Mouse (Mus musculus): Measurements from ENCODE around the gene Mgp. TPM values are rescaled to one million over a fixed set of nuclear protein-coding genes. Genes with fewer than 3 reads are reported as not detected.

Gene Mgp
- polyA plus RNA-seq (2014; fragmentation: Nextera tagmentation; extraction: Ambion mirVana), result 9.2 and 11.7 TPM in 2 replicates

- H3K4me1 ChIP-seq (replicated peaks; ENCODE audit: control insufficient read depth, insufficient read depth, low read length), result peaks cover 4% of the 10 kb centered on the region; the same call in 1 of the 2 replicates
- no peak for DNase-seq (ENCODE audit: low spot score)
- H3K36me3 ChIP-seq (replicated peaks; ENCODE audit: control insufficient read depth, insufficient read depth), result no peaks in the 10 kb centered on the region
- 58% methylated on average over 9 of the region's 9 CpGs for WGBS
- H3K9ac ChIP-seq, result no peak within 1 kb of the TSS
- ATAC-seq (ENCODE audit: low FRiP score), result no peak
- no peaks in the 10 kb centered on the region for H3K9me3 ChIP-seq (ENCODE audit: control insufficient read depth, low read length)
- H3K4me3 ChIP-seq (replicated peaks; ENCODE audit: low read length), result no peak within 1 kb of the TSS
- H3K27ac ChIP-seq, result no peak within 1 kb of the TSS
- no peaks in the 10 kb centered on the region for H3K27me3 ChIP-seq (ENCODE audit: control insufficient read depth, insufficient read depth, low read length)
- no peak within 1 kb of the TSS for H3K4me2 ChIP-seq (replicated peaks)
Measured at GRCm38 (mm10) chr6:136875670-136876069, at the start of gene Mgp. Mgp (minus strand) TSS chr6:136875823.

- Histone ChIP-seq H3K9ac (no peak overlapping the region), H3K9me3 (ENCODE audit: control insufficient read depth, low read length) (no peaks in the 10 kb centered on the region), H3K4me2 (replicated peaks) (no peak overlapping the region), H3K36me3 (replicated peaks; ENCODE audit: control insufficient read depth, insufficient read depth) (no peaks in the 10 kb centered on the region), H3K27me3 (ENCODE audit: control insufficient read depth, insufficient read depth, low read length) (no peaks in the 10 kb centered on the region), H3K27ac (no peak overlapping the region), H3K4me3 (replicated peaks; ENCODE audit: low read length) (no peak overlapping the region), H3K4me1 (replicated peaks; ENCODE audit: control insufficient read depth, insufficient read depth, low read length) (no peaks in the 10 kb centered on the region)
- ATAC-seq (ENCODE audit: low FRiP score), result no peak
- DNase-seq (ENCODE audit: low spot score), result no peak
- 82% methylated on average over 8 of the region's 8 CpGs for WGBS
Measured at GRCm38 (mm10) chr6:136925049-136925448, 49.4 kb upstream of the Mgp start.

- WGBS, result 90% methylated on average over 8 of the region's 8 CpGs
- Histone ChIP-seq H3K36me3 (replicated peaks; ENCODE audit: control insufficient read depth, insufficient read depth) (no peaks in the 10 kb centered on the region), H3K4me2 (replicated peaks) (no peak within 1 kb of the TSS), H3K27me3 (ENCODE audit: control insufficient read depth, insufficient read depth, low read length) (no peaks in the 10 kb centered on the region), H3K27ac (no peak within 1 kb of the TSS), H3K4me1 (replicated peaks; ENCODE audit: control insufficient read depth, insufficient read depth, low read length) (no peaks in the 10 kb centered on the region), H3K4me3 (replicated peaks; ENCODE audit: low read length) (no peak within 1 kb of the TSS), H3K9ac (no peak within 1 kb of the TSS), H3K9me3 (ENCODE audit: control insufficient read depth, low read length) (no peaks in the 10 kb centered on the region)
- DNase-seq (ENCODE audit: low spot score) (no peak), ATAC-seq (ENCODE audit: low FRiP score) (no peak)
Measured at GRCm38 (mm10) chr6:136923532-136923931, 47.9 kb upstream of the Mgp start, which contains the start of gene Pde6h. Pde6h (plus strand) TSS chr6:136923832.

- Histone ChIP-seq H3K4me1 (replicated peaks; ENCODE audit: control insufficient read depth, insufficient read depth, low read length) (no peaks in the 10 kb centered on the region), H3K9me3 (ENCODE audit: control insufficient read depth, low read length) (no peaks in the 10 kb centered on the region), H3K9ac (no peak overlapping the region), H3K27me3 (ENCODE audit: control insufficient read depth, insufficient read depth, low read length) (no peaks in the 10 kb centered on the region), H3K36me3 (replicated peaks; ENCODE audit: control insufficient read depth, insufficient read depth) (no peaks in the 10 kb centered on the region), H3K27ac (no peak overlapping the region), H3K4me2 (replicated peaks) (no peak overlapping the region), H3K4me3 (replicated peaks; ENCODE audit: low read length) (no peak overlapping the region)
- 86% methylated on average over 7 of the region's 7 CpGs for WGBS
- no peak for DNase-seq (ENCODE audit: low spot score)
- no peak for ATAC-seq (ENCODE audit: low FRiP score)
Measured at GRCm38 (mm10) chr6:136922871-136923270, 47.2 kb upstream of the Mgp start.

- Histone ChIP-seq H3K36me3 (replicated peaks; ENCODE audit: control insufficient read depth, insufficient read depth) (no peaks in the 10 kb centered on the region), H3K4me2 (replicated peaks) (no peak within 1 kb of the TSS), H3K27me3 (ENCODE audit: control insufficient read depth, insufficient read depth, low read length) (no peaks in the 10 kb centered on the region), H3K4me1 (replicated peaks; ENCODE audit: control insufficient read depth, insufficient read depth, low read length) (no peaks in the 10 kb centered on the region), H3K9me3 (ENCODE audit: control insufficient read depth, low read length) (no peaks in the 10 kb centered on the region), H3K4me3 (replicated peaks; ENCODE audit: low read length) (no peak within 1 kb of the TSS), H3K27ac (no peak within 1 kb of the TSS), H3K9ac (no peak within 1 kb of the TSS)
- ATAC-seq (ENCODE audit: low FRiP score) (no peak), DNase-seq (ENCODE audit: low spot score) (no peak)
- WGBS, result 85% methylated on average over 5 of the region's 5 CpGs
Measured at GRCm38 (mm10) chr6:136922080-136922479, 46.5 kb upstream of the Mgp start, which contains the start of gene Erp27. Erp27 (minus strand) TSS chr6:136922180.

GRCm38 (mm10) chr6:136921601-136922000, 46.0 kb upstream of the Mgp start:
- H3K9me3 ChIP-seq (ENCODE audit: control insufficient read depth, low read length), result no peaks in the 10 kb centered on the region
- no peak overlapping the region for H3K27ac ChIP-seq
- 79% methylated on average over 7 of the region's 7 CpGs for WGBS
- H3K9ac ChIP-seq, result no peak overlapping the region
- no peak overlapping the region for H3K4me2 ChIP-seq (replicated peaks)
- no peaks in the 10 kb centered on the region for H3K27me3 ChIP-seq (ENCODE audit: control insufficient read depth, insufficient read depth, low read length)
- no peaks in the 10 kb centered on the region for H3K4me1 ChIP-seq (replicated peaks; ENCODE audit: control insufficient read depth, insufficient read depth, low read length)
- no peak overlapping the region for H3K4me3 ChIP-seq (replicated peaks; ENCODE audit: low read length)
- no peak for DNase-seq (ENCODE audit: low spot score)
- ATAC-seq (ENCODE audit: low FRiP score), result no peak
- no peaks in the 10 kb centered on the region for H3K36me3 ChIP-seq (replicated peaks; ENCODE audit: control insufficient read depth, insufficient read depth)

GRCm38 (mm10) chr6:136920320-136921257, 45.0 kb upstream of the Mgp start:
- no peak overlapping the region for H3K4me3 ChIP-seq (replicated peaks; ENCODE audit: low read length)
- H3K36me3 ChIP-seq (replicated peaks; ENCODE audit: control insufficient read depth, insufficient read depth), result no peaks in the 10 kb centered on the region
- DNase-seq (ENCODE audit: low spot score) (peak; percentile 85), ATAC-seq (ENCODE audit: low FRiP score) (no peak)
- H3K9ac ChIP-seq, result no peak overlapping the region
- no peak overlapping the region for H3K27ac ChIP-seq
- no peaks in the 10 kb centered on the region for H3K9me3 ChIP-seq (ENCODE audit: control insufficient read depth, low read length)
- H3K4me2 ChIP-seq (replicated peaks), result no peak overlapping the region
- no peaks in the 10 kb centered on the region for H3K27me3 ChIP-seq (ENCODE audit: control insufficient read depth, insufficient read depth, low read length)
- WGBS, result 46% methylated on average over 16 of the region's 16 CpGs
- no peaks in the 10 kb centered on the region for H3K4me1 ChIP-seq (replicated peaks; ENCODE audit: control insufficient read depth, insufficient read depth, low read length)

- Histone ChIP-seq H3K4me1 (replicated peaks; ENCODE audit: control insufficient read depth, insufficient read depth, low read length) (peaks cover 8% of the 10 kb centered on the region; the same call in 1 of the 2 replicates), H3K4me3 (replicated peaks; ENCODE audit: low read length) (no peak overlapping the region), H3K9me3 (ENCODE audit: control insufficient read depth, low read length) (no peaks in the 10 kb centered on the region), H3K4me2 (replicated peaks) (no peak overlapping the region), H3K27me3 (ENCODE audit: control insufficient read depth, insufficient read depth, low read length) (no peaks in the 10 kb centered on the region), H3K9ac (no peak overlapping the region), H3K27ac (no peak overlapping the region), H3K36me3 (replicated peaks; ENCODE audit: control insufficient read depth, insufficient read depth) (no peaks in the 10 kb centered on the region)
- ATAC-seq (ENCODE audit: low FRiP score), result no peak
- WGBS, result 6% methylated on average over 2 of the region's 2 CpGs
- DNase-seq (ENCODE audit: low spot score), result no peak
Measured at GRCm38 (mm10) chr6:136917885-136918284, 42.3 kb upstream of the Mgp start.

- 93% methylated on average over 8 of the region's 8 CpGs for WGBS
- Histone ChIP-seq H3K4me1 (replicated peaks; ENCODE audit: control insufficient read depth, insufficient read depth, low read length) (peaks cover 8% of the 10 kb centered on the region; the same call in 1 of the 2 replicates), H3K4me3 (replicated peaks; ENCODE audit: low read length) (no peak overlapping the region), H3K36me3 (replicated peaks; ENCODE audit: control insufficient read depth, insufficient read depth) (no peaks in the 10 kb centered on the region), H3K27ac (no peak overlapping the region), H3K27me3 (ENCODE audit: control insufficient read depth, insufficient read depth, low read length) (no peaks in the 10 kb centered on the region), H3K9ac (no peak overlapping the region), H3K4me2 (replicated peaks) (no peak overlapping the region), H3K9me3 (ENCODE audit: control insufficient read depth, low read length) (no peaks in the 10 kb centered on the region)
- DNase-seq (ENCODE audit: low spot score), result no peak
- no peak for ATAC-seq (ENCODE audit: low FRiP score)
Measured at GRCm38 (mm10) chr6:136915721-136916395, 40.2 kb upstream of the Mgp start.
